Mouse (Mus musculus): ENCODE data around the gene 6430548M08Rik.

DNA sequence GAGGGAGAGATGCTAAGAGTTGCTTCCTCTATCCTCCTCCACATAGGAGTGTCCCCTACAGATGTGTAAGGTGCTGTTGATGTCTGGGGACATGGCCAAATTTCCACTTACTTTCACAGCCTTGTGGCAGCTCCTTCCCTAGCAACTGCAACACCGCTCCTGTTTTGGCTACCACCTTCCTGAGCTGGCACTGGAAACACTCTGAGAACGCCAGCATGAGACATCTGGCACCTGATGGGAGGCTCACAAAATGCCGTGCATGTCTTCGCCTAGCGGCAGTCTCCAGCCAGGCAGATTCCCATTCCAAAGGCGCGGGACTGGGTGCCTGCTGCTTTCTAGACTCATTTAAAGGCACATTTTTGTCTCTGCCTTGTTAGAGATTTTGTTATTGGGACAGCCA lies 22.7 kb downstream of the 6430548M08Rik start:
- no peak for TF ChIP-seq HCFC1 (IDR thresholded peaks at IDR 0.05; ENCODE audit: borderline replicate concordance, insufficient read depth, low read length)
- TF ChIP-seq ZNF384 (IDR thresholded peaks at IDR 0.05; ENCODE audit: low read depth, low read length) = no peak
- TF ChIP-seq CHD2 (IDR thresholded peaks at IDR 0.05; ENCODE audit: low read depth, low read length) = no peak
